Comparison of ENCODE assay signal across 12 mouse cellular contexts in the genomic region with DNA sequence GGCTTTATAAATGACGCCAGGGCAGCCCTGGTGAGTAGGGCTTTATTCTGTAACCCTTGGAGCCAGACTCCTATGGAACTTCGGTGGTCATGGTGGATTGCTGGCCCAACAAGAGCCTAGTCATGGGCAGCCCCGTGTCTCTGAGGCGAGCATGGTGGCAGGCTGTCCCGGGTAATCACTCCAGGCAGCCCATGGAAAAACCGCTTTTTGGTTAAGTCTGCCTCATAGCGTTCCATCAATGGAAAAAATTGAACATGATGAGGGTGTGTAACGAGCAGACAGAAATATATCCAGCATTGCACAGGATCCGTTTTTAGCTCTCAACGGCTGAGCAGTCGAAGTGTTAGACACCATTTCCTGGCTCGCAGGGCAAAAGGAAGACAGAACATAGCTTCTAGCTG.
A peak's percentile ranks its signal among the peaks of the same experiment; 100 is the strongest.
DNase-seq lines count a peak whose midpoint lies in the region; ATAC-seq and TF ChIP-seq lines count a peak whose summit lies in the region.
"Had no signal": no experiment of that assay in that cellular context is flagged by ENCODE, and none has a peak within 500 bp of the region (broad histone marks: within the 10 kb centered on the region; RNA-seq: fewer than 3 reads in every experiment).

No protein-coding gene starts in this region.

- no peaks in the 10 kb centered on the region for H3K27me3 ChIP-seq in forebrain, postnatal 0 days (ENCODE audit: insufficient read depth, low read length)
- peaks cover 6% of the 10 kb centered on the region for H3K27me3 ChIP-seq in forebrain, embryonic 11.5 days (ENCODE audit: control insufficient read depth, insufficient read depth, low read length)
- no peaks in the 10 kb centered on the region for H3K27me3 ChIP-seq in embryonic facial prominence, embryonic 13.5 days
- H3K27me3 ChIP-seq in limb, embryonic 13.5 days: no peaks in the 10 kb centered on the region
- no peaks in the 10 kb centered on the region for H3K27me3 ChIP-seq in kidney, embryonic 15.5 days

- DNase-seq in forebrain, postnatal 0 days: peak; percentile 65
- DNase-seq in forebrain, embryonic 11.5 days (ENCODE audit: low spot score): no peak
- peak; percentile 12 to 36 for DNase-seq in left cerebral cortex, adult 18-20 months (ENCODE audit: low spot score in 2 of 2)
- DNase-seq in left cerebral cortex, adult 8-10 months (ENCODE audit: low spot score in 2 of 2): no peak
- no peak for DNase-seq in urinary bladder, postnatal 14 days (ENCODE audit: low spot score)
- DNase-seq: cerebellum, adult 2 months; thymus, postnatal 25 days had no signal

- H3K9me3 ChIP-seq in forebrain, postnatal 0 days (ENCODE audit: low read length): no peaks in the 10 kb centered on the region
- H3K9me3 ChIP-seq in forebrain, embryonic 11.5 days (ENCODE audit: control insufficient read depth, low read length): no peaks in the 10 kb centered on the region
- H3K9me3 ChIP-seq in embryonic facial prominence, embryonic 13.5 days: no peaks in the 10 kb centered on the region
- no peaks in the 10 kb centered on the region for H3K9me3 ChIP-seq in limb, embryonic 13.5 days
- no peaks in the 10 kb centered on the region for H3K9me3 ChIP-seq in kidney, embryonic 15.5 days (replicated peaks)
- H3K9me3 ChIP-seq: G1E had no signal

- H3K27ac ChIP-seq in forebrain, postnatal 0 days (ENCODE audit: low read depth, low read length): peak overlapping the region; percentile 72
- H3K27ac ChIP-seq in forebrain, embryonic 11.5 days (ENCODE audit: low read depth, low read length): no peak overlapping the region
- H3K27ac ChIP-seq in embryonic facial prominence, embryonic 13.5 days: peak overlapping the region; percentile 77
- peak overlapping the region; percentile 61; the same call in 1 of the 2 replicates for H3K27ac ChIP-seq in limb, embryonic 13.5 days
- no peak overlapping the region for H3K27ac ChIP-seq in kidney, embryonic 15.5 days

- H3K36me3 ChIP-seq in forebrain, postnatal 0 days (ENCODE audit: insufficient read depth): no peaks in the 10 kb centered on the region
- H3K36me3 ChIP-seq in forebrain, embryonic 11.5 days (ENCODE audit: control insufficient read depth, insufficient read depth, low read length): no peaks in the 10 kb centered on the region
- no peaks in the 10 kb centered on the region for H3K36me3 ChIP-seq in embryonic facial prominence, embryonic 13.5 days
- H3K36me3 ChIP-seq in limb, embryonic 13.5 days: no peaks in the 10 kb centered on the region
- H3K36me3 ChIP-seq in kidney, embryonic 15.5 days: no peaks in the 10 kb centered on the region
- H3K36me3 ChIP-seq: G1E had no signal

- TF ChIP-seq CTCF in forebrain, postnatal 0 days (IDR thresholded peaks at IDR 0.05; ENCODE audit: low read depth): no peak

- 68% methylated on average over 12 of the region's 12 CpGs for WGBS in forebrain, postnatal 0 days
- 83% methylated on average over 12 of the region's 12 CpGs for WGBS in forebrain, embryonic 11.5 days
- WGBS in embryonic facial prominence, embryonic 13.5 days: 53% methylated on average over 12 of the region's 12 CpGs
- 60% methylated on average over 12 of the region's 12 CpGs for WGBS in limb, embryonic 13.5 days
- WGBS in kidney, embryonic 15.5 days: 68% methylated on average over 12 of the region's 12 CpGs

- H3K9ac ChIP-seq in forebrain, postnatal 0 days: no peak overlapping the region
- no peak overlapping the region for H3K9ac ChIP-seq in forebrain, embryonic 11.5 days (ENCODE audit: low read length)
- 0 out of 2 replicates have a peak overlapping the region, but pooled peaks have one; percentile 3 for H3K9ac ChIP-seq in embryonic facial prominence, embryonic 13.5 days
- no peak overlapping the region for H3K9ac ChIP-seq in limb, embryonic 13.5 days
- no peak overlapping the region for H3K9ac ChIP-seq in kidney, embryonic 15.5 days

- peak overlapping the region; percentile 37; the same call in 1 of the 2 replicates for H3K4me2 ChIP-seq in forebrain, postnatal 0 days (ENCODE audit: low read depth)
- no peak overlapping the region for H3K4me2 ChIP-seq in forebrain, embryonic 11.5 days (ENCODE audit: low read depth, low read length, severe bottlenecking)
- H3K4me2 ChIP-seq in embryonic facial prominence, embryonic 13.5 days: peak overlapping the region; percentile 41; the same call in 1 of the 2 replicates
- peak overlapping the region; percentile 32 for H3K4me2 ChIP-seq in limb, embryonic 13.5 days (replicated peaks)
- H3K4me2 ChIP-seq in kidney, embryonic 15.5 days: no peak overlapping the region

- H3K4me3 ChIP-seq in forebrain, postnatal 0 days (ENCODE audit: low read depth, low read length): peak overlapping the region; percentile 30
- H3K4me3 ChIP-seq in forebrain, embryonic 11.5 days (ENCODE audit: low read depth, low read length): no peak overlapping the region
- H3K4me3 ChIP-seq in embryonic facial prominence, embryonic 13.5 days: 0 out of 2 replicates have a peak overlapping the region, but pooled peaks have one; percentile 20
- no peak overlapping the region for H3K4me3 ChIP-seq in limb, embryonic 13.5 days
- no peak overlapping the region for H3K4me3 ChIP-seq in kidney, embryonic 15.5 days (replicated peaks)

- peak; percentile 50 for ATAC-seq in forebrain, postnatal 0 days
- no peak for ATAC-seq in forebrain, embryonic 11.5 days (replicated peaks; ENCODE audit: low FRiP score)
- 0 out of 2 replicates have a peak, but pooled peaks have one; percentile 32 for ATAC-seq in embryonic facial prominence, embryonic 13.5 days (ENCODE audit: insufficient number of reproducible peaks, insufficient read depth, low FRiP score, low TSS enrichment, low read depth)
- ATAC-seq in limb, embryonic 13.5 days (ENCODE audit: low FRiP score, low read depth): peak; percentile 24; the same call in 1 of the 2 replicates
- no peak for ATAC-seq in kidney, embryonic 15.5 days (replicated peaks; ENCODE audit: low FRiP score)
- ATAC-seq: hindbrain, embryonic 16.5 days had no signal

- peaks cover 13% of the 10 kb centered on the region for H3K4me1 ChIP-seq in forebrain, postnatal 0 days (ENCODE audit: insufficient read depth)
- H3K4me1 ChIP-seq in forebrain, embryonic 11.5 days (replicated peaks; ENCODE audit: control insufficient read depth, insufficient read depth, low read length): no peaks in the 10 kb centered on the region
- H3K4me1 ChIP-seq in embryonic facial prominence, embryonic 13.5 days: peaks cover 23% of the 10 kb centered on the region
- peaks cover 40% of the 10 kb centered on the region for H3K4me1 ChIP-seq in limb, embryonic 13.5 days
- H3K4me1 ChIP-seq in kidney, embryonic 15.5 days: peaks cover 7% of the 10 kb centered on the region

Comparison
In these comparisons a context has a peak if more than half of its experiments do, and no peak if none do; other contexts are left out.
1. ATAC-seq: peak in forebrain, postnatal 0 days (single experiment), embryonic facial prominence, embryonic 13.5 days (single experiment) and limb, embryonic 13.5 days (single experiment); none in forebrain, embryonic 11.5 days (single experiment) and kidney, embryonic 15.5 days (single experiment).
2. DNase-seq: peak in forebrain, postnatal 0 days (single experiment) and left cerebral cortex, adult 18-20 months (2 of 2); none in forebrain, embryonic 11.5 days (single experiment), left cerebral cortex, adult 8-10 months (0 of 2) and urinary bladder, postnatal 14 days (single experiment).
3. H3K27ac ChIP-seq: peak in forebrain, postnatal 0 days (single experiment), embryonic facial prominence, embryonic 13.5 days (single experiment) and limb, embryonic 13.5 days (single experiment); none in forebrain, embryonic 11.5 days (single experiment) and kidney, embryonic 15.5 days (single experiment).
4. H3K4me2 ChIP-seq: peak in forebrain, postnatal 0 days (single experiment), embryonic facial prominence, embryonic 13.5 days (single experiment) and limb, embryonic 13.5 days (single experiment); none in forebrain, embryonic 11.5 days (single experiment) and kidney, embryonic 15.5 days (single experiment).
5. H3K4me3 ChIP-seq: peak in forebrain, postnatal 0 days (single experiment) and embryonic facial prominence, embryonic 13.5 days (single experiment); none in forebrain, embryonic 11.5 days (single experiment), limb, embryonic 13.5 days (single experiment) and kidney, embryonic 15.5 days (single experiment).